ENCODE assay signal across 8 mouse cellular contexts in genomic region chr12:112677943-112678554, GRCm38 (mm10). TPM values are rescaled to one million over a fixed set of nuclear protein-coding genes. Genes with fewer than 3 reads are reported as not detected.
DNase-seq lines count a peak whose midpoint lies in the region; ATAC-seq and TF ChIP-seq lines count a peak whose summit lies in the region.

No protein-coding gene starts in this region.

- H3K27me3 ChIP-seq in CH12.LX (replicated peaks): peaks cover 70% of the 10 kb centered on the region
- H3K27me3 ChIP-seq in forebrain, postnatal 0 days (ENCODE audit: insufficient read depth, low read length): peaks cover 21% of the 10 kb centered on the region
- H3K27me3 ChIP-seq in liver, embryonic 14.5 days (ENCODE audit: control insufficient read depth, insufficient read depth, low read length): peaks cover 46% of the 10 kb centered on the region

- in situ Hi-C loops in CH12.LX (cut with MboI; ENCODE audit: low pct_ligation_motif_present, low pct_unique_long_range_greater_than_20kb, low sequenced_read_pairs): no loop called here

- dilution Hi-C loops in CH12.LX (cut with MboI; ENCODE audit: extremely low pct_ligation_motif_present, extremely low pct_unique_long_range_greater_than_20kb, low sequenced_read_pairs): no loop called here

- no peak for TF ChIP-seq EP300 in CH12.LX (IDR thresholded peaks at IDR 0.05; ENCODE audit: low read length)
- TF ChIP-seq EP300 in liver, embryonic 14.5 days (IDR thresholded peaks at IDR 0.05; ENCODE audit: low read depth): no peak

- 19% methylated on average over 19 of the region's 19 CpGs for WGBS in forebrain, postnatal 0 days
- 23% methylated on average over 19 of the region's 19 CpGs for WGBS in liver, embryonic 14.5 days (ENCODE audit: insufficient replicate concordance)

- peaks cover 3% of the 10 kb centered on the region for H3K9me3 ChIP-seq in CH12.LX (replicated peaks; ENCODE audit: low read length)
- H3K9me3 ChIP-seq in forebrain, postnatal 0 days (ENCODE audit: low read length): no peaks in the 10 kb centered on the region
- H3K9me3 ChIP-seq in liver, embryonic 14.5 days (ENCODE audit: control insufficient read depth, low read length): no peaks in the 10 kb centered on the region

- no peak for TF ChIP-seq RAD21 in CH12.LX (IDR thresholded peaks at IDR 0.05; ENCODE audit: low read depth, low read length)

- H3K79me2 ChIP-seq in CH12.LX (replicated peaks; ENCODE audit: control insufficient read depth, extremely low read depth, insufficient read depth, poor library complexity, severe bottlenecking): peaks cover 8% of the 10 kb centered on the region

- H3K36me3 ChIP-seq in CH12.LX (replicated peaks in 1 of 2; ENCODE audit: control insufficient read depth in 1 of 2, insufficient read depth in 1 of 2, low read length in 1 of 2): no peaks in the 10 kb centered on the region
- no peaks in the 10 kb centered on the region for H3K36me3 ChIP-seq in forebrain, postnatal 0 days (ENCODE audit: insufficient read depth)
- H3K36me3 ChIP-seq in liver, embryonic 14.5 days (replicated peaks; ENCODE audit: control insufficient read depth, insufficient read depth, low read depth): no peaks in the 10 kb centered on the region

- peak; percentile 93 for DNase-seq in heart, adult 11 months
- no peak for DNase-seq in heart, adult 9 months (ENCODE audit: low spot score in 2 of 2)
- DNase-seq in CH12.LX (ENCODE audit: extremely low read depth): no peak
- no peak for DNase-seq in forebrain, postnatal 0 days
- no peak for DNase-seq in liver, embryonic 14.5 days (ENCODE audit: low read depth in 3 of 3, low spot score in 3 of 3)
- DNase-seq in T-cell, adult 2 months (ENCODE audit: low spot score): no peak
- DNase-seq in right cerebral cortex, postnatal 4 days: no peak
- DNase-seq in right cerebral cortex, adult 18-20 months: no peak

- no peak for TF ChIP-seq CTCF in CH12.LX (conservative IDR thresholded peaks at IDR 0.05 in 1 of 2, IDR thresholded peaks at IDR 0.05 in 1 of 2; ENCODE audit: low read depth in 2 of 2, low read length in 2 of 2)
- TF ChIP-seq CTCF in forebrain, postnatal 0 days (IDR thresholded peaks at IDR 0.05; ENCODE audit: low read depth): peak; percentile 34; the same call in 1 of the 2 replicates
- 0 out of 2 replicates have a peak, but pooled peaks have one; percentile 12 for TF ChIP-seq CTCF in liver, embryonic 14.5 days (IDR thresholded peaks at IDR 0.05; ENCODE audit: low read depth)

- H3K4me3 ChIP-seq in CH12.LX (replicated peaks in 1 of 3; ENCODE audit: low read depth in 2 of 3, low read length in 2 of 3, poor library complexity in 1 of 3): peak overlapping the region in 1 of 3 experiments; percentile 78
- H3K4me3 ChIP-seq in forebrain, postnatal 0 days (ENCODE audit: low read depth, low read length): peak overlapping the region; percentile 49
- peak overlapping the region; percentile 52 to 61 for H3K4me3 ChIP-seq in liver, embryonic 14.5 days (ENCODE audit: insufficient read depth in 1 of 2, low read depth in 2 of 2, low read length in 2 of 2)

- peak overlapping the region; percentile 81 for H3K4me2 ChIP-seq in CH12.LX (ENCODE audit: insufficient read depth, low read depth, poor library complexity, severe bottlenecking)
- peak overlapping the region; percentile 94 for H3K4me2 ChIP-seq in forebrain, postnatal 0 days (ENCODE audit: low read depth)
- H3K4me2 ChIP-seq in liver, embryonic 14.5 days (ENCODE audit: low read depth): peak overlapping the region; percentile 62

- no peak overlapping the region for H3K9ac ChIP-seq in CH12.LX (ENCODE audit: insufficient read depth, low read depth)
- no peak overlapping the region for H3K9ac ChIP-seq in forebrain, postnatal 0 days
- H3K9ac ChIP-seq in liver, embryonic 14.5 days (replicated peaks): no peak overlapping the region

- peaks cover 11 to 23% of the 10 kb centered on the region in 2 experiments for H3K4me1 ChIP-seq in CH12.LX (ENCODE audit: control insufficient read depth in 1 of 2, insufficient read depth in 2 of 2)
- H3K4me1 ChIP-seq in forebrain, postnatal 0 days (ENCODE audit: insufficient read depth): peaks cover 11% of the 10 kb centered on the region
- peaks cover 10 to 14% of the 10 kb centered on the region in 2 experiments for H3K4me1 ChIP-seq in liver, embryonic 14.5 days (replicated peaks; ENCODE audit: control insufficient read depth in 2 of 2, insufficient read depth in 2 of 2, low read length in 1 of 2)

- TF ChIP-seq POLR2A in CH12.LX (IDR thresholded peaks at IDR 0.05; ENCODE audit: low read depth, low read length): no peak

- no peak overlapping the region for H3K27ac ChIP-seq in CH12.LX (ENCODE audit: insufficient read depth, low read depth)
- no peak overlapping the region for H3K27ac ChIP-seq in forebrain, postnatal 0 days (ENCODE audit: low read depth, low read length)
- H3K27ac ChIP-seq in liver, embryonic 14.5 days: no peak overlapping the region

- ATAC-seq in forebrain, postnatal 0 days: no peak
- no peak for ATAC-seq in liver, embryonic 14.5 days (ENCODE audit: insufficient read depth)

TF ChIP-seq in CH12.LX, 34 proteins besides CTCF, POLR2A, EP300 and RAD21 (continues in another document):
- TF ChIP-seq E2F4 (IDR thresholded peaks at IDR 0.05; ENCODE audit: insufficient replicate concordance, low read depth, low read length): no peak
- no peak for TF ChIP-seq MEF2A (IDR thresholded peaks at IDR 0.05; ENCODE audit: borderline replicate concordance, low read depth, low read length)
- TF ChIP-seq POLR2AphosphoS2 (IDR thresholded peaks at IDR 0.05; ENCODE audit: low read depth, low read length): no peak
- no peak for TF ChIP-seq USF1 (IDR thresholded peaks at IDR 0.05; ENCODE audit: low read depth, low read length)
- TF ChIP-seq JUN (IDR thresholded peaks at IDR 0.05; ENCODE audit: insufficient read depth, low read depth, low read length): no peak
- no peak for TF ChIP-seq GABPA (IDR thresholded peaks at IDR 0.05; ENCODE audit: insufficient replicate concordance, low read depth, low read length)
- TF ChIP-seq JUND (conservative IDR thresholded peaks at IDR 0.05; ENCODE audit: low read depth, low read length): no peak
- no peak for TF ChIP-seq KAT2A (IDR thresholded peaks at IDR 0.05; ENCODE audit: insufficient replicate concordance, low read length)
- no peak for TF ChIP-seq USF2 (conservative IDR thresholded peaks at IDR 0.05; ENCODE audit: low read depth, low read length)
- TF ChIP-seq ELF1 (IDR thresholded peaks at IDR 0.05; ENCODE audit: low read depth, low read length): no peak
- TF ChIP-seq PAX5 (IDR thresholded peaks at IDR 0.05; ENCODE audit: low read length): no peak
- no peak for TF ChIP-seq HCFC1 (IDR thresholded peaks at IDR 0.05; ENCODE audit: low read depth, low read length)
- TF ChIP-seq RCOR1 (conservative IDR thresholded peaks at IDR 0.05; ENCODE audit: low read depth, low read length): no peak
- no peak for TF ChIP-seq BHLHE40 (IDR thresholded peaks at IDR 0.05; ENCODE audit: low read depth, low read length)
- no peak for TF ChIP-seq TCF12 (IDR thresholded peaks at IDR 0.05; ENCODE audit: low read depth, low read length)
- no peak for TF ChIP-seq NELFE (IDR thresholded peaks at IDR 0.05; ENCODE audit: low read depth, low read length)
- no peak for TF ChIP-seq MAFK (IDR thresholded peaks at IDR 0.05; ENCODE audit: insufficient replicate concordance, low read length)
- TF ChIP-seq ZC3H11A (IDR thresholded peaks at IDR 0.05; ENCODE audit: low read depth, low read length): no peak

RNA-seq across cellular contexts. Expression of gene Zbtb42, which starts 0.6 kb away (rescaled TPM):
- total RNA-seq in CH12.LX (2012; rRNA removed) (0.30 and 0.63 TPM in 2 replicates), CH12.LX (2014; rRNA removed) (not detected in 2 replicates)
- 0.08 and 0.11 TPM in 2 replicates for polyA plus RNA-seq in CH12.LX (2012; ENCODE audit: insufficient read length, low read depth)
- total RNA-seq in forebrain, postnatal 0 days (2014; rRNA removed): 1.0 and 3.5 TPM in 2 replicates
- polyA plus RNA-seq in forebrain, postnatal 0 days (2015; fragmentation: Nextera tagmentation; extraction: Ambion mirVana): 0.77 and 1.2 TPM in 2 replicates
- polyA plus RNA-seq in liver, embryonic 14.5 days (2012; rRNA removed): 0.69 and 0.74 TPM in 2 replicates
- polyA plus RNA-seq in liver, embryonic 14.5 days (2014; fragmentation: Nextera tagmentation; extraction: Ambion mirVana): 0.64 and 1.1 TPM in 2 replicates

RNA-seq across cellular contexts. Expression of gene Akt1, which starts 3.4 kb away (rescaled TPM):
- total RNA-seq in CH12.LX (2012; rRNA removed) (66.6 and 79.9 TPM in 2 replicates), CH12.LX (2014; rRNA removed) (69.8 and 74.4 TPM in 2 replicates)
- 144 and 178 TPM in 2 replicates for polyA plus RNA-seq in CH12.LX (2012; ENCODE audit: insufficient read length, low read depth)
- total RNA-seq in forebrain, postnatal 0 days (2014; rRNA removed): 213 and 215 TPM in 2 replicates
- 117 TPM in 2 replicates for polyA plus RNA-seq in forebrain, postnatal 0 days (2015; fragmentation: Nextera tagmentation; extraction: Ambion mirVana)
- polyA plus RNA-seq in liver, embryonic 14.5 days (2012; rRNA removed): 33.6 and 41.2 TPM in 2 replicates
- polyA plus RNA-seq in liver, embryonic 14.5 days (2014; fragmentation: Nextera tagmentation; extraction: Ambion mirVana): 9.9 and 17.2 TPM in 2 replicates

RNA-seq across cellular contexts. Expression of gene Siva1, which starts 33.6 kb away (rescaled TPM):
- total RNA-seq in CH12.LX (2012; rRNA removed) (137 and 149 TPM in 2 replicates), CH12.LX (2014; rRNA removed) (78.1 and 81.9 TPM in 2 replicates)
- polyA plus RNA-seq in CH12.LX (2012; ENCODE audit: insufficient read length, low read depth): 135 and 158 TPM in 2 replicates
- 28.0 and 31.4 TPM in 2 replicates for total RNA-seq in forebrain, postnatal 0 days (2014; rRNA removed)
- 50.5 and 61.5 TPM in 2 replicates for polyA plus RNA-seq in forebrain, postnatal 0 days (2015; fragmentation: Nextera tagmentation; extraction: Ambion mirVana)
- 64.0 and 70.6 TPM in 2 replicates for polyA plus RNA-seq in liver, embryonic 14.5 days (2012; rRNA removed)
- 157 and 165 TPM in 2 replicates for polyA plus RNA-seq in liver, embryonic 14.5 days (2014; fragmentation: Nextera tagmentation; extraction: Ambion mirVana)

RNA-seq across cellular contexts. Expression of gene Cep170b, which starts 42.2 kb away (rescaled TPM):
- total RNA-seq in CH12.LX (2012; rRNA removed) (30.6 and 39.1 TPM in 2 replicates), CH12.LX (2014; rRNA removed) (44.4 and 48.1 TPM in 2 replicates)
- 44.4 and 63.1 TPM in 2 replicates for polyA plus RNA-seq in CH12.LX (2012; ENCODE audit: insufficient read length, low read depth)
- 67.0 and 86.7 TPM in 2 replicates for total RNA-seq in forebrain, postnatal 0 days (2014; rRNA removed)
- polyA plus RNA-seq in forebrain, postnatal 0 days (2015; fragmentation: Nextera tagmentation; extraction: Ambion mirVana): 22.4 and 31.6 TPM in 2 replicates
- 3.4 and 4.2 TPM in 2 replicates for polyA plus RNA-seq in liver, embryonic 14.5 days (2012; rRNA removed)
- 1.9 and 2.6 TPM in 2 replicates for polyA plus RNA-seq in liver, embryonic 14.5 days (2014; fragmentation: Nextera tagmentation; extraction: Ambion mirVana)

RNA-seq across cellular contexts. Expression of gene Adssl1, which starts 58.2 kb away (rescaled TPM):
- total RNA-seq in CH12.LX (2012; rRNA removed): 9.4 and 10.7 TPM in 2 replicates
- total RNA-seq in CH12.LX (2014; rRNA removed): 10.2 and 11.8 TPM in 2 replicates
- 29.4 and 37.1 TPM in 2 replicates for polyA plus RNA-seq in CH12.LX (2012; ENCODE audit: insufficient read length, low read depth)
- total RNA-seq in forebrain, postnatal 0 days (2014; rRNA removed): 1.8 and 2.2 TPM in 2 replicates
- polyA plus RNA-seq in forebrain, postnatal 0 days (2015; fragmentation: Nextera tagmentation; extraction: Ambion mirVana): 3.4 and 4.7 TPM in 2 replicates
- 3.7 and 5.4 TPM in 2 replicates for polyA plus RNA-seq in liver, embryonic 14.5 days (2012; rRNA removed)
- 7.6 and 8.5 TPM in 2 replicates for polyA plus RNA-seq in liver, embryonic 14.5 days (2014; fragmentation: Nextera tagmentation; extraction: Ambion mirVana)

Comparison
In these comparisons a context has a peak if more than half of its experiments do, and no peak if none do; other contexts are left out.
1. CTCF ChIP-seq: peak in forebrain, postnatal 0 days (single experiment) and liver, embryonic 14.5 days (single experiment); none in CH12.LX (0 of 2).
2. Peak in every context shown above with its lines, with median percentiles within 50 percentile points of each other: H3K4me2 ChIP-seq.